Mouse (Mus musculus): ENCODE measurements around the gene Ablim1. TPM values are rescaled to one million over a fixed set of nuclear protein-coding genes. Genes with fewer than 3 reads are reported as not detected.

Gene Ablim1
- polyA plus RNA-seq, 1 experiment from 2014 or later = 52.8 TPM

- Histone ChIP-seq H3K36me3 (ENCODE audit: control insufficient read depth, insufficient read depth, low read length) (no peaks in the 10 kb centered on the region), H3K27me3 (ENCODE audit: control insufficient read depth, insufficient read depth, low read length) (no peaks in the 10 kb centered on the region), H3K9me3 (ENCODE audit: control insufficient read depth, low read length) (no peaks in the 10 kb centered on the region; the same call in 1 of the 2 replicates), H3K9ac (replicated peaks; ENCODE audit: low read length) (no peak overlapping the region), H3K4me1 (ENCODE audit: control insufficient read depth, insufficient read depth, low read length) (0 out of 2 replicates have a peak, but pooled peaks cover 3% of the 10 kb centered on the region), H3K4me2 (ENCODE audit: low read length) (no peak overlapping the region), H3K27ac (replicated peaks; ENCODE audit: low read depth, low read length) (no peak overlapping the region), H3K4me3 (replicated peaks; ENCODE audit: low read depth, low read length) (no peak overlapping the region)
- DNase-seq (no peak), ATAC-seq (ENCODE audit: low FRiP score, low TSS enrichment) (no peak)
- WGBS = 80% methylated on average over 10 of the region's 10 CpGs
Observed at GRCm38 (mm10) chr19:57353228-57353627, 38.5 kb upstream of the Ablim1 start.

GRCm38 (mm10) chr19:57352337-57352935 lies 37.7 kb upstream of the Ablim1 start:
- ATAC-seq (ENCODE audit: low FRiP score, low TSS enrichment) (no peak), DNase-seq (no peak)
- Histone ChIP-seq H3K27ac (replicated peaks; ENCODE audit: low read depth, low read length) (no peak overlapping the region), H3K4me3 (replicated peaks; ENCODE audit: low read depth, low read length) (no peak overlapping the region), H3K27me3 (ENCODE audit: control insufficient read depth, insufficient read depth, low read length) (no peaks in the 10 kb centered on the region), H3K9me3 (ENCODE audit: control insufficient read depth, low read length) (no peaks in the 10 kb centered on the region; the same call in 1 of the 2 replicates), H3K4me2 (ENCODE audit: low read length) (no peak overlapping the region), H3K36me3 (ENCODE audit: control insufficient read depth, insufficient read depth, low read length) (no peaks in the 10 kb centered on the region), H3K4me1 (ENCODE audit: control insufficient read depth, insufficient read depth, low read length) (0 out of 2 replicates have a peak, but pooled peaks cover 3% of the 10 kb centered on the region), H3K9ac (replicated peaks; ENCODE audit: low read length) (no peak overlapping the region)
- WGBS = 93% methylated on average over 12 of the region's 12 CpGs

- H3K36me3 ChIP-seq (ENCODE audit: control insufficient read depth, insufficient read depth, low read length) = no peaks in the 10 kb centered on the region
- no peak overlapping the region for H3K27ac ChIP-seq (replicated peaks; ENCODE audit: low read depth, low read length)
- H3K27me3 ChIP-seq (ENCODE audit: control insufficient read depth, insufficient read depth, low read length) = no peaks in the 10 kb centered on the region
- DNase-seq (no peak), ATAC-seq (ENCODE audit: low FRiP score, low TSS enrichment) (no peak)
- H3K9ac ChIP-seq (replicated peaks; ENCODE audit: low read length) = no peak overlapping the region
- no peak overlapping the region for H3K4me2 ChIP-seq (ENCODE audit: low read length)
- no peaks in the 10 kb centered on the region for H3K4me1 ChIP-seq (ENCODE audit: control insufficient read depth, insufficient read depth, low read length)
- no peaks in the 10 kb centered on the region; the same call in 1 of the 2 replicates for H3K9me3 ChIP-seq (ENCODE audit: control insufficient read depth, low read length)
- H3K4me3 ChIP-seq (replicated peaks; ENCODE audit: low read depth, low read length) = no peak overlapping the region
Observed at GRCm38 (mm10) chr19:57349096-57349495, 34.4 kb upstream of the Ablim1 start.

GRCm38 (mm10) chr19:57344678-57345077 lies 30.0 kb upstream of the Ablim1 start:
- H3K4me1 ChIP-seq (ENCODE audit: control insufficient read depth, insufficient read depth, low read length) = no peaks in the 10 kb centered on the region
- no peak for DNase-seq
- 83% methylated on average over 1 of the region's 1 CpGs for WGBS
- no peaks in the 10 kb centered on the region; the same call in 1 of the 2 replicates for H3K9me3 ChIP-seq (ENCODE audit: control insufficient read depth, low read length)
- ATAC-seq (ENCODE audit: low FRiP score, low TSS enrichment) = no peak
- no peaks in the 10 kb centered on the region for H3K36me3 ChIP-seq (ENCODE audit: control insufficient read depth, insufficient read depth, low read length)
- no peak overlapping the region for H3K4me3 ChIP-seq (replicated peaks; ENCODE audit: low read depth, low read length)
- no peak overlapping the region for H3K4me2 ChIP-seq (ENCODE audit: low read length)
- H3K9ac ChIP-seq (replicated peaks; ENCODE audit: low read length) = no peak overlapping the region
- H3K27ac ChIP-seq (replicated peaks; ENCODE audit: low read depth, low read length) = no peak overlapping the region
- H3K27me3 ChIP-seq (ENCODE audit: control insufficient read depth, insufficient read depth, low read length) = no peaks in the 10 kb centered on the region

GRCm38 (mm10) chr19:57343860-57344259 lies 29.1 kb upstream of the Ablim1 start:
- ATAC-seq (ENCODE audit: low FRiP score, low TSS enrichment) (no peak), DNase-seq (no peak)
- Histone ChIP-seq H3K27ac (replicated peaks; ENCODE audit: low read depth, low read length) (no peak overlapping the region), H3K36me3 (ENCODE audit: control insufficient read depth, insufficient read depth, low read length) (no peaks in the 10 kb centered on the region), H3K9ac (replicated peaks; ENCODE audit: low read length) (no peak overlapping the region), H3K9me3 (ENCODE audit: control insufficient read depth, low read length) (no peaks in the 10 kb centered on the region; the same call in 1 of the 2 replicates), H3K27me3 (ENCODE audit: control insufficient read depth, insufficient read depth, low read length) (no peaks in the 10 kb centered on the region), H3K4me1 (ENCODE audit: control insufficient read depth, insufficient read depth, low read length) (no peaks in the 10 kb centered on the region), H3K4me2 (ENCODE audit: low read length) (no peak overlapping the region), H3K4me3 (replicated peaks; ENCODE audit: low read depth, low read length) (no peak overlapping the region)
- 89% methylated on average over 5 of the region's 5 CpGs for WGBS

GRCm38 (mm10) chr19:57340900-57341742 lies 26.4 kb upstream of the Ablim1 start:
- ATAC-seq (ENCODE audit: low FRiP score, low TSS enrichment) (no peak), DNase-seq (no peak)
- 83% methylated on average over 8 of the region's 8 CpGs for whole genome bisulfite sequencing
- no peaks in the 10 kb centered on the region for H3K4me1 ChIP-seq (ENCODE audit: control insufficient read depth, insufficient read depth, low read length)
- no peak overlapping the region for H3K27ac ChIP-seq (replicated peaks; ENCODE audit: low read depth, low read length)
- no peak overlapping the region for H3K9ac ChIP-seq (replicated peaks; ENCODE audit: low read length)
- no peaks in the 10 kb centered on the region for H3K27me3 ChIP-seq (ENCODE audit: control insufficient read depth, insufficient read depth, low read length)
- H3K9me3 ChIP-seq (ENCODE audit: control insufficient read depth, low read length) = no peaks in the 10 kb centered on the region
- H3K36me3 ChIP-seq (ENCODE audit: control insufficient read depth, insufficient read depth, low read length) = no peaks in the 10 kb centered on the region
- H3K4me3 ChIP-seq (replicated peaks; ENCODE audit: low read depth, low read length) = no peak overlapping the region
- H3K4me2 ChIP-seq (ENCODE audit: low read length) = no peak overlapping the region

- H3K36me3 ChIP-seq (ENCODE audit: control insufficient read depth, insufficient read depth, low read length) = no peaks in the 10 kb centered on the region
- H3K9ac ChIP-seq (replicated peaks; ENCODE audit: low read length) = no peak overlapping the region
- H3K9me3 ChIP-seq (ENCODE audit: control insufficient read depth, low read length) = no peaks in the 10 kb centered on the region
- ATAC-seq (ENCODE audit: low FRiP score, low TSS enrichment) = no peak
- DNase-seq = no peak
- H3K4me3 ChIP-seq (replicated peaks; ENCODE audit: low read depth, low read length) = no peak overlapping the region
- 90% methylated on average over 13 of the region's 13 CpGs for WGBS
- H3K4me2 ChIP-seq (ENCODE audit: low read length) = no peak overlapping the region
- H3K27me3 ChIP-seq (ENCODE audit: control insufficient read depth, insufficient read depth, low read length) = no peaks in the 10 kb centered on the region
- no peak overlapping the region for H3K27ac ChIP-seq (replicated peaks; ENCODE audit: low read depth, low read length)
- no peaks in the 10 kb centered on the region; the same call in 1 of the 2 replicates for H3K4me1 ChIP-seq (ENCODE audit: control insufficient read depth, insufficient read depth, low read length)
Observed at GRCm38 (mm10) chr19:57339281-57339864, 24.7 kb upstream of the Ablim1 start.

- Histone ChIP-seq H3K36me3 (ENCODE audit: control insufficient read depth, insufficient read depth, low read length) (no peaks in the 10 kb centered on the region), H3K9ac (replicated peaks; ENCODE audit: low read length) (no peak overlapping the region), H3K4me1 (ENCODE audit: control insufficient read depth, insufficient read depth, low read length) (no peaks in the 10 kb centered on the region; the same call in 1 of the 2 replicates), H3K9me3 (ENCODE audit: control insufficient read depth, low read length) (no peaks in the 10 kb centered on the region), H3K4me2 (ENCODE audit: low read length) (no peak overlapping the region), H3K27me3 (ENCODE audit: control insufficient read depth, insufficient read depth, low read length) (no peaks in the 10 kb centered on the region), H3K4me3 (replicated peaks; ENCODE audit: low read depth, low read length) (no peak overlapping the region), H3K27ac (replicated peaks; ENCODE audit: low read depth, low read length) (no peak overlapping the region)
- no peak for ATAC-seq (ENCODE audit: low FRiP score, low TSS enrichment)
- WGBS = 46% methylated on average over 8 of the region's 8 CpGs
- no peak for DNase-seq
Observed at GRCm38 (mm10) chr19:57335135-57335534, 20.4 kb upstream of the Ablim1 start.
